Mouse (Mus musculus) hindbrain, embryonic 13.5 days (tissue): ENCODE data around the gene Trpv6. TPM values are rescaled to one million over a fixed set of nuclear protein-coding genes. Genes with fewer than 3 reads are reported as not detected.

Experiments used
- polyA plus RNA-seq: library from polyadenylated mRNA; unstranded; fragments of >200 nt; fragmentation: Nextera tagmentation; extraction: Ambion mirVana; gene quantifications from 2 replicates; pipeline ENCODE4 v1.2.1, GENCODE M21; 2015

Gene Trpv6
- polyA plus RNA-seq, 1 experiment from 2014 or later: 0.70 TPM

Other genes with a start within 250 kb of the Trpv6 start
- gene Gm5771, start 244.0 kb downstream of the Trpv6 start, polyA plus RNA-seq: not detected in 2 replicates
- gene Gm10334, start 190.3 kb downstream of the Trpv6 start, polyA plus RNA-seq: 0.19 TPM in 1 of 2 replicates, not detected in the other
- gene Prss1, start 177.5 kb downstream of the Trpv6 start, polyA plus RNA-seq: not detected in 2 replicates
- gene Prss2, start 114.6 kb downstream of the Trpv6 start, polyA plus RNA-seq: not detected in 2 replicates
- gene Ephb6, start 30.9 kb downstream of the Trpv6 start, polyA plus RNA-seq: 28.3 and 29.5 TPM in 2 replicates
- not detected in 2 replicates for gene Trpv5, start 44.4 kb upstream of the Trpv6 start, polyA plus RNA-seq
- not detected in 2 replicates for gene Llcfc1, start 48.0 kb upstream of the Trpv6 start, polyA plus RNA-seq
- 0.96 and 1.0 TPM in 2 replicates for gene Kel, start 67.9 kb upstream of the Trpv6 start, polyA plus RNA-seq
- not detected in 2 replicates for gene Olfr459, start 138.8 kb upstream of the Trpv6 start, polyA plus RNA-seq
- gene Pip, start 211.1 kb upstream of the Trpv6 start, polyA plus RNA-seq: not detected in 2 replicates
- gene Sval2, start 216.6 kb upstream of the Trpv6 start, polyA plus RNA-seq: not detected in 2 replicates